Mouse (Mus musculus) cerebellum, postnatal 4 days (tissue): ENCODE measurements around the gene Olfr30.
"Not testable (repeated sequence)": the region's sequence is repeated elsewhere in the genome, so short reads cannot be mapped to it uniquely, and the experiment has no call there.

Experiments used
- DNase-seq, 2 experiments: peaks; one replicate each; pipeline ENCODE4 v3.0.0; 2022; ENCODE audit warnings: low spot score in 2 of 2, mixed read lengths in 1 of 2

The Olfr30 gene

DNA sequence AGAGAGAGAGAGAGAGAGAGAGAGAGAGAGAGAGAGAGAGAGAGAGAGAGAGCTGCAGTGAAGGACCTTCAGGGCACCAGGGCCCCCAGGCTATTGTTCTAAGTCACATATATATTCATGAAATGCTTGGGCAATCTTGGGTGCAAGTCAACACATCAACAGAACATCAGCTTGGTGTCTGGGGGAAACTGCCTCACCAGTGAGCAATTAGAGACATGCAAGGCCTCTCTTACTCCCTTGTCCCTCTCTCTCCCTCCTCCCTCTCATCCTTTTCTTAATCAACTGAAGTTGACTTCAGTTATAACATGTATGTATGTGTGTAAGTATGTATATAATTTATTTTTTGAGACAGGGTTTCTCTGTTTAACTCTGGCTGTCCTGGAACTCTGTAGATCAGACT lies at the start of gene Olfr30:
TSS of gene Olfr30 (minus strand) at position 101 of the 400 bp plus-strand sequence.
- no peak for DNase-seq

DNA sequence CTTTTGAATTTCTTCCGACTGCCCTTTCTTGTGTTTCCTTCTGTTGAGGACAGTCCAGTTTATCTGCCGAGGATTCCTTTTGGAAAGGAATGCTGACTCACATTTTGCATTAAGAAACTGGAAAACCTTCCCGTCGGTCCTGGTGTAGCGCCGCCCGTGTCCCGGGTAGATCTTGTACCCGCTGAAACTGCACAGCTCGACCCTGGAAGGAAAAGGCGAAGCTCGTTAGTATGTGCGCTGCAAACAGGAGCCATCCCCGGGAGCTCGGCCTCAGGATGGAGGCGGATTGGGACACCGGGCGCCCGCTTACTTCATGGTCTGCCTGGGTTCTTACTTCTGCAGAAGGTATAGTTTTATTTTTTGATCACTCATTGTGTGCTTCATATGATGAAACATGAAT lies 47.0 kb upstream of the Olfr30 start:
- DNase-seq: not testable (repeated sequence)

DNA sequence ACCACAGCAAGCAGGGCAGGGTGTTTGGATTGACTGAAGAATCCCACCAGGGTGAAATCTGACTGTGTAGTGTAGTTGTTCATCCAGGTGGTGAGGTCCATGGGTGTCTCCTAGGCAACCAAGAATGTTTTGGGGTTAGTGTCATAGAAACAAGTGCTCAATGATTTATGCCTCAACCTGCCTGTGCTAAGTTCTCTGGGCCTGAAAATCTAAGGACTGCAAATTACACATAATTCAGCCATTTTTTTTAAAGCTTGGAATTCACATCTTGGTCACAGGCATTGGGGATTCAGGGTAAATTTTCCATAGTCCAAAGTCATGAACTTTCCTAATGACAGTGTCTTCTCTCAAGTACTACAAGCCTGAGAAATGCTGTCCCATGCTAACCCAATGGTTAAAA lies 40.4 kb upstream of the Olfr30 start, which contains the start of gene Olfr331:
TSS of gene Olfr331 (minus strand) at position 101 of the 400 bp plus-strand sequence.
- DNase-seq: not testable (repeated sequence)

DNA sequence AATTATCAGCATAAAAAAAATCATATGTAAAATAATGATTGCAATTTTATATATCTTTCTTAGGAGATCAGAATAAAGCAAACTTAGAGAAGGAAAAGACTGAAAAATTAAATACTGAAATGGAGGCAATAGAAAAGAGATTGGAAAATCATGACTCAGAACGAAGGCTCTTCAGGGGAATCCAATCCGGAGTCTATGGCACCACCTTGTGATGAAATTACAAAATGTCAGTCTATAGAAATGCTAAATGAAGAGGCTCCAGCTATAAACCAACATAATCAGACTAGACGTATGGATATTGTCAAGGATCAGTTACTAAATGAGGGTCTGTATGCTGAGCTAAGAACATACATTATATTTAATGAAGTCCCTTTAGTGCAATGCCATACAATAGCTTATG lies 37.2 kb upstream of the Olfr30 start:
- no peak for DNase-seq

DNA sequence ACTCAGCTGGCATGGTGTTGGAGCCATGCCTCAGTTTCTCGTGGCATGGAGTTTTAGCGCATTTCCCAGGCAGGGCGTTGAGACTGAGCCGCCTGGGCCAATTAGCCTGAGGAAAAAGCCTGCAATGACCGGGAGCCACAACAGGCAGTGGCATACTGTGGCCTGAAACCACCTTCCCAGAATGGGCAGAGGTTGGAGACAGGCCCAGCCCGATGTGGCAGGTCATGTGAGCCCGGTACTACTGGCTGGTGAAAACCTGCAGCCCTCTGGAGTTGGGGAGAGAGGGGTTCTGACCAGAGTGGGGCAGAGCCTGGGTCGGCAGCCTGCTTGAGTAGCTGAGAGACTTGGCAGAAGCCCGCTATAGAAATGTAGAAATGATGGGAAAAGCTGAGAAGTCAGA lies 36.7 kb upstream of the Olfr30 start:
- DNase-seq: no peak

DNA sequence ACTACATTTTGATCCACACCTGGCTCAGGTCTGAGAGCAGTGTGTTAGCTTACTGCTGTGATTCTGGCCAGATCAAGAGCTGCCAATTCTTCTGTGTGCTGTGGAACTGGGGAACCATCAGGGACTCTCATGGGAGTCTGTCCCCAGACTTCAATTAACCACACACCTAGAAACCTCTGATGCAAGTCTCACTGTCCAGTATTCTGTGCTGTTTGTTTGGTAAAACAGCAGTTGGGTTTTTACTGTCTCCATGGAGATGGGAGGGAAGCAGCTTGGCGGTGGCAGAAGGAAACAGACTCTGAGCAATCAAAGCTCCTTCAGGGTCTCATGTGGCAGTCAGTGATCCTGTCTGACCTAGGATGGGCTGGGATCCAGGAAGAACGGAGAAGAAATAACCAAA lies 30.4 kb upstream of the Olfr30 start, which contains the start of gene Olfr332:
TSS of gene Olfr332 (minus strand) at position 101 of the 400 bp plus-strand sequence.
- no peak for DNase-seq

DNA sequence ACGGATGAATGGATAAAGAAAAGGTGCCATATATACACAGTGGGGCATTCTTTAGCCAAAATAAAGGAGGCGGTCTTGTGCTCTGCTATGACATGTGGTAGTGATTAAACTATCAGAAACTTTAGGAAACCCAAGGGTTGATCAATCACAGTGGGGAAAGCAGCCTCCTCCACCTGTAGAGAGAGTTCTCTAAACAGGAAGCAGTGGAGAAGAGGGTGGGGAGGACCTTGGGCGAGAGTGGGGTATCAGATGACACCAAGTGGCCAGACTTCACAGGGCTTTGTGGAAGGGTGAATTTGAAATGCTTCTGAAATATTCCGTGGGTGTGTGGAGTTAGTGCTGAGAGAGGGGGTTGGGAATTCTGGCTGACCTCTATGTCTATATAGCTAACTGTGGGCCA lies 8.5 kb downstream of the Olfr30 start:
- no peak for DNase-seq

DNA sequence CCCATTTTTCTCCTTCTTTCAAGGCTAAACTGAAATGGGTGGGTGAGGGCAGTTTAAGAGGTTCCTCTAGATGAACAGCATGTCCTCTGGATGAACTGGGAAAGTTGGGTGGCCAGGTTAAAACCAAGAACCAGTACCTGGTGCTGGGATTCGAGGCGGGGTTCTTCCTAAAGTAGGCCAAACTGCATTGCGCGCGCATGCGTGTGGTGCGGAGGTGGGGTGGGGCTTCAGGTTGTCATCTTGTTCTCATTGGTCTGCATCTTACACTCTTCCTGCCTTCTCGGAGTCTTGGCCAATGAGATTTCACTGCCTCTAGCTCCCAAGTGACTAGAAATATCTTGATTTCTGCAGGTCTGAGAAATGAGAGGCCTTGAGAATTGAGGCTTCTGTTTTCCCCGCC lies 9.3 kb downstream of the Olfr30 start, which contains the start of gene Lypd9:
TSS of gene Lypd9 (minus strand) at position 165 of the 400 bp plus-strand sequence.
- DNase-seq: no peak

DNA sequence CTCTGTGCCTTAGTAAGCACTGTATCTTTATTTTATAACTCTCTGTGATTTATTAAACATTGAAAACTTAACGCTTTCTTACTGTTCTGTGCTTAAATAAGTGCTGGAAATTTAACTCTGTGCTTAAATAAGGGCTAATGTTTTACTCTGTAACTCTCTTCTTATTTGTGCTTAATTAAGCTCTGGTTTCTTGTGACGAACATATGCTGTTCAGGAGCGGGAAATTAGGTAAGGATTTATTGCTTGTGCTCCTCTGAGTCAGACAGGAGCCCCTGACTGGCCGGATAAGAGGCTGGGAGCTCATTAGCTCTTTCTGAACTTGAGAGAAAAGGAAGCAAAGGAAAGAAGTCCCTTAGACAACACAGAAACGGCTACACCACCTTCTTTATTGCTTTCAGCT lies 24.2 kb downstream of the Olfr30 start:
- DNase-seq: no peak

DNA sequence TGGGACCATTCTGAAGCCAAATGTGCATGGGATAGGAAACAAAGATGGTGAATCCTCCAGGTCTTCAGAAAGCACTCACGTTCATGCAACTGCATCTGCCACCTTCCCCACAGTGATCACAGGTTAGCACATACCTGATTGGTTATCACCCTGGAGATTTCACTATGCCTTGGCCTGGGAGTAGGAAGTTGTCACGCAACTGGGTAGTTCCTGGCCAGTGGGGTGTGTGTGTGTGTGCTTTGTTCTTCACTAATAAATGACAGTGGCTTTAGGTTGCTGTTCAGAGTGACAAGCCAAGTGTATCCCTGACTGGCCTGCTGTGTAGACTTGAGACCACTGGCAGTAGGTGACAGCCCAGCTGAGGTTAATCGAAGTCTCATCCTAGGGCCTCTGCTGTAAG lies 29.8 kb downstream of the Olfr30 start, which contains the start of gene Gm12253:
TSS of gene Gm12253 (plus strand) at position 301 of the 400 bp plus-strand sequence.
- no peak for DNase-seq

DNA sequence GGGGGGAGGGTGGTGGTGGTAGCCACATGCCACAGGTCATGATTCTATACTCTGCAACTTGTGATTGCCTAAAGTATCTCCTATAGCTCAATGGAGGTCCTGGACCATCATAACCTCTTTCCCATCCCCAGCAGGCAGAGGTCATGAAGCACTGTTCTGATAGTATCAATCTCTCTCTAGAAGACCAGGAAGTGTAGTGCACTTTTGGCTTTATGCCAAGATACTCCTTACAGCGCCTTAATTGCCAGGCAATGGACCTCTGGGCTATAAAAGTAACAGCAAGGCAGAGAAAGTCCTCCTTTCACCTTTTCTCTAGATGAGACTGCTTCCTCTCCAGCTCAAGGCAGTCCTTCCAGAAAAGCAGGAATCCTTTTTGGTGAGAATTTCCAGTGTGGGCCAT lies 41.3 kb downstream of the Olfr30 start, which contains the start of gene 1810065E05Rik:
TSS of gene 1810065E05Rik (plus strand) at position 297 of the 400 bp plus-strand sequence.
- DNase-seq: no peak

DNA sequence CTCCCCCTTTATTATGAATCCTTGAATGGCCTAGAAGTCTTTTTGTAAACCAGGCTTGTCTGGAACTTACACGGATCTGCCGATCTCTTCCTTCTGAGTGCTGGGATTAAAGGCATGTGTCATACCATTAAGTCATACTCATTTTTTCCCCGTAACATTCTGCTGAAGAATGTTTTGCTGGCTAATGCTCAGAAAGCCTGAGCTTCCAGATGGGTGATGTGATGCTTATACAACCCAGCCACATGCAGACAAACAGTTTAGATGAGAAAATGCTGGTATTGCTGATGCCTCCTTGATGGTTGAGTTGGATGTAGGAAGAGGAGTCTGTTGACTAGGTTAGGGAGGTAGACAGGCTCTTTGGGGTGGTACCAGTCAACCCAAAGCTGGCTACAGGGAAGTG lies 43.7 kb downstream of the Olfr30 start:
- DNase-seq: no peak

DNA sequence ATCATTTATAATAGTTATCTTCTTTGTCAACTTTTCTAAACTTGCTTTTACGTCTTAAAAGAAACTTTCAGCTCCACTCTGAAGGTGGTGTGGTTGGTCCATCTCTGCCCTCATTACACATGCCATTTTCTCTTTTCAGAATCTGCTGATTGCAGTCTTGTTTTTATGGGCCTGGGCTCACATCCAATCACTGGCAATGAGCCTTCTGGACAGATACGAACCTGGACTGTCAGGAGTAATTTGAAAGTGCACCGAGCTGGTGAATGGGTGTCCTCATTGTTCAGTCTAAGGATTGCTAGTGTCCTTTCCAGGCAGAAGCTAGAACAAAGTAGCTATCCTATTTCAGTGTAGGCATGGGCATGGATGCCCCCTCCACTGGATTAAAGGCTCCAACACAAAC lies 54.0 kb downstream of the Olfr30 start:
- DNase-seq: no peak
